Mouse (Mus musculus): ENCODE measurements at regions not wholly inside any gene's neighbourhood (a gene's known extent, or its start where the extent isn't known, plus 50 kb on each side); places are given as distances from the start of the nearest gene placed in this dataset.

- TF ChIP-seq EP300 (IDR thresholded peaks at IDR 0.05; ENCODE audit: low read depth) (no peak), CTCF (IDR thresholded peaks at IDR 0.05; ENCODE audit: low read depth) (no peak)
Observed at GRCm38 (mm10) chr2:19716388-19716787, 58.8 kb downstream of the Otud1 start.

Data from liver, postnatal 0 days (tissue).